Mouse (Mus musculus) kidney, adult 11 months (tissue): ENCODE measurements around the gene Npy4r.

Source experiments
- DNase-seq: peaks from one replicate; pipeline ENCODE4 v3.0.0; 2022

Npy4r gene

GRCm38 (mm10) chr14:34152342-34152741 is at the start of gene Npy4r:
Gene Npy4r, minus strand, starts transcription at chr14:34152489.
- DNase-seq = peak; percentile 57

DNA sequence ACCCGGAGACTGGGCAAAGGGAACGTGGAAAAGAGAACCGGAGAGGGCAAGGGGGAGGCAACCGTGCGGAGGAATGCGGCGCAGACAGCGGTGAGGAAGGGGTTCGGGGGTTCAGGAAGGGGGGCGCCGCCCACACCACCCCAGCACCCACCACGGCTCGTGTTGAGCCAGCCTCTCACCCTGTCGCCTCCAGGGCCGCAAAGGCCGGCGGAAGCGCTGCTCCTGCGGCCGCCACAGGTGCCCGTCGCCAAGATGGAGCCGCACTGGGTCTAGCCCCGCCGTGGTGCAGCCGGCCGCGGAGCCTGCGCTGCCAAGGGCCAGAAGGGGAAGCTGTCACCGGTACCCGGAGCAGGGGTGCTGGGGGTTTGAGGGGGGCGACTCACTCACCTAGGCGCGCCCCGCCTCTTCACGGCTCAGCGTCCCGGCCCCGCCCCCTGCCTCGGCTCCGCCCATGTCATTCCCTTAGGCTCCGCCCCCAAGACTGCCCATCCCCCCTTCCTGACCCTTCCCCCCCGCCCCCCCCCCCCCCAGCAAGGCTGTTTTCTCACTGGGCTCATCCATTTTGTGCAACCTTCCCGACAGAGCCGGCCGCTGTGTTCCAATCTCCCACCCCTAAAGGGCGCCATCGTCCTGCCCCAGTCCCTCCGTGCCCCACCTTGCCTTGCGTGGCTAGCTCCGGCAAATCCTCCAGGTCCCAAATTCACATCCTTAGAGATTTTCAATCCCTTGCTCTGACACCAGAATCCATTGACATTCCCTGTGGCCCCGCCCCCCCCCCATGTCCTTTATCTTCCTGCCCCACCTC is 49.1 kb upstream of the Npy4r start, which contains the start of gene Gprin2:
TSS of gene Gprin2 (minus strand) at position 423 of the 805 bp plus-strand sequence.
- DNase-seq = peak; percentile 17

DNA sequence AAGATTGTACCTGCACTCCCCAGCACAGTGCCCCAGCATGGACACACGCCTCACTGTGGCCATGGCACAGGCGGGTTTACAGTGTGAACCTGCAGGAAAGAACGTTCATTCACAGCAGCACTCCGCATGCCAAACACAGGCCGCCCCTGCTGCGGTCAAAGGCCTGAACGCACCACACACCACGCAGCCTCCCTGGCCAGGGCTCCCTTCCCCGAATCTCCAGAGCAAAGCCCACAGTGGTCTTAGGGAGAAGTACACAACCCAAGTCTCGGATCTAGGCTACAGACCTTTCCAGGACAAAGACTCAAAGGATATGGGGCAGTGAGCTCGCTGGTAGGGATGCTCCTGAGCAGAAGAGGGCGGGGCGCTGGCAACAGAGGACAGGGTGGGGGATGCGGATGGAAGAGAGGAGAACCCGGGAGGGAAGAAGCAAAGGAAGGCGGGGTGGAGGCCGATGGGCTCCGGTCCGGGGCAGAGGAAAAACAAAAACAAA is 48.5 kb upstream of the Npy4r start:
- peak; percentile 10 for DNase-seq

DNA sequence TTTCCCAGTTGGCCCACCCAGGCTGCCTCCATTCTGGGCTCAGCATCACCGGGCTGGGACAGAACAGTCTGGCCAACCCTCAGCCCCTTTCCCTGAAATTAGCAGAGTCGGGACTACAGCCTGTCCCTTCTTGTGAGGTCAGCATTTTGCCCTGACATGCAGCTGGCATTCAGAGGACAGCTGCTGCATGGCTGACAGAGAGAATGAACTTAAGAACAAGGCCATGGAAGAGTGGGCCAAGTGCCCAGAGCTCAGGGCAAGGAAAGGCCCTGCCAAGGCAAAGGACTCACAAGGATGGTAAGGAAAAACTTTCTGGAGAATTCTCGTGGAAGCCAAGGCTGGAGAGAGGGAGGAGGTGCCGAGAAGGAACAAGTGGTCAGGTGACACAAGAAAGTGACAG is 44.4 kb upstream of the Npy4r start:
- peak; percentile 21 for DNase-seq

GRCm38 (mm10) chr14:34195466-34195865 is 43.2 kb upstream of the Npy4r start:
- DNase-seq = no peak

- DNase-seq = no peak
Measured at GRCm38 (mm10) chr14:34193879-34194278, 41.6 kb upstream of the Npy4r start.

GRCm38 (mm10) chr14:34190361-34190760 is 38.1 kb upstream of the Npy4r start:
- DNase-seq = no peak

DNA sequence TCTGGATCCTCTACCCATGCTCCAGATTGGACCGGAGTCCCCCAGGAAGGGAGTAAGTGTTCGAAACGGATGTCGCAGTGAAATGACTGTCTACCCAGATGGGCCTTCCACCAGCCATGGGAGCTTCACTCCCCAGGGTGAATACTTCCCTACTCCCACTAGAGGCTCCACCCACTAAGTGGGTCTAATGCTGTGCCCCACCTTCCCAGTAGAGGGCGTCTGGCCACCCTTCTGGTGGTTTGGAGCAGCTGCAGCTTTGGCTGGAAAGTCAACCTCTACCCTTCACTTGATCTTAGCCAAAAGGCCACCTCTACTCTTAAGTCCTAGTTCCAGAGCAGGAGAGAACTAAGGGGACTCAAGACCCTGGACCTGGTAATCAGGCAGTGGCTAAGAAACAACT is 36.3 kb upstream of the Npy4r start:
- DNase-seq = peak; percentile 50

DNA sequence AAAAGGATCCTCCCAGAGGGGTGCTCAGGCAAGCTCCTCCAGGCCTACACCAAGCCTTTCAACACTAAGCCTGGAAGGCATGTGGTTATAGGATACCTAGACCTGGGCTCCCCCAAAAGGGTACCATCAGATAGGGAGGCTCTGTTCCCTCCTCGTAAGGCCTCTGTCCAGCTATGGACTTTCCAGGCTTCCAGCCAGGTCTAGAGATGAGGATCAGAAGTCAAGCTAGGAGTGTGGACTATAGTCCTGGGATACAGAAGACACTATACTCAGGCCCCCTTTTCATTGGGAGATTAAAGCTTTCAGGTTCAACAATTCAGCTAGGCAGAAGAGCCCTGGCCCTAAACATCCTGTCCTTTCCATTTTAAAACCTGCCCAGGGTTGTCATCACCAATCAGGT is 30.8 kb upstream of the Npy4r start:
- no peak for DNase-seq

GRCm38 (mm10) chr14:34179351-34179750 is 27.1 kb upstream of the Npy4r start:
- DNase-seq = no peak

- DNase-seq = no peak
Measured at GRCm38 (mm10) chr14:34171107-34171506, 18.8 kb upstream of the Npy4r start.

DNA sequence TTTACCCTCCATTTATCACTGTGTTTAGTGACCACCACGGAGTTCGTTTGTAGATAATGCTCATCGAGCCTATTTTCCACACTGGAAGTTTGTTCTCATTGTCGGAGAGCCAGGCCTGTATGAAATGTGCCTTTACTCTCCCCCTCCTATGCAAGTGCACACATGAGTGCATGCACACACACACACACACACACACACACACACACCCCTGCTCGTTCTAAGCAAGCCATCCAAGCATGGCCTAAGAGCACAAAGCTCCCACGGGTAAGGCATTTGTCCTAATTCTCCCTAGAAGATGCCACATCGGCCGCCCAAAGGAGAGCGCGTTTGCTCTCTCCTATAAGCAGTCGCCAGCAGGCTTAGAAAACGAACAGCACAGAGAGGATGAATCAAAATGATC is 3.5 kb upstream of the Npy4r start:
- DNase-seq = no peak

DNA sequence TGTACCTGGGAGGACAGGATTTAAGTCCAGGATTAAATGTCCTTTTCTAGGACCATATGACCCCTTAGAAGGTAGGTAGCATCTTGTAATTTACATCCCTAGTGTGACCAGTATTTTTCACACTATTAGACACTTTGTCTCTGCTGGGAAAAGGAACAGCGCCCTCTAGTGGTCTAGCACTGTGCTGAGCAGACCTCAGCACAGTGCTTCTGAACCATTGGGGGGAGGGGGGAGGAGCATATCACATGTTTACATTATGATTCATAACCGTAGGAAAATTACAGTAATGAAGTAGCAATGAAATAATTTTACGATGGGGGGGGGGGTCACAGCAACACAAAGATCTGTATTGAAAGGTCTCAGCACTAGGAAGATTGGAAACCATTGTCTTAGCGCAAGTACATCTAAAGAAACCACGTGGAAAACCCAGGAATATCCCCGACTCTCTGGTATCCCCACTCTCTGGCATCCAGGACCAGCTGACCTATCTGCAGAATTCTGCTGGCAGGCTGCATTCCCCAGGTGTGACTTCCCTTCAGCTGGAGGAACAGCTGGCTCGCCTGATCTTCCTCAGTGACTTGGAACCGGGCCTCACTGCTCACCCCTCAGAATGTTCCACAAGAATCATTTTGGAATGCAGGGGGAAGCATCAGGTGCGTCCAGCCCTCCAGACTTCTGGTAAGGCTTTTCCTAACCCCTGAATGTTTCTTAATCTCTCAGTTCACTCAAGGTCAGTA is 2.5 kb upstream of the Npy4r start:
- no peak for DNase-seq

- DNase-seq = no peak
Measured at GRCm38 (mm10) chr14:34142915-34143314, 9.4 kb downstream of the Npy4r start.

DNA sequence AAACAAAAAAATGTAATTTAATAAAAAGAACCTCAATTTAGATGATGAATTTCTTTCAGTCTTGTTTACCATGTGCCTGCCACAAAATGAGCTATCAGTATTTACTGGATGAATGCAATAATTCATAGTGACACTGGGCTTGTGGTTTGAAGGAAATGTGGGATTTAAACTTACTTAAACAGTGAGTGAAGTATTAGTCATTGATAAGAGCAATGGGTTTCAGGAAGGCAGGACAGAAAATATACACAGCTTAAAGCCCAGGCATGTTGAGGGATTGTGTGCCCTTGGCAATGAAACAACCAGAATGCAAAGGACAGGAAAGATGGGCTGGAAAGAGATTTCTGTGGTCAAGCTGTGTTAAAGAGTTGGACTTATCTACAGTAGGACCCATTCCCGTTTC is 10.0 kb downstream of the Npy4r start:
- no peak for DNase-seq

GRCm38 (mm10) chr14:34139671-34140664 is 12.3 kb downstream of the Npy4r start:
- DNase-seq = no peak

DNA sequence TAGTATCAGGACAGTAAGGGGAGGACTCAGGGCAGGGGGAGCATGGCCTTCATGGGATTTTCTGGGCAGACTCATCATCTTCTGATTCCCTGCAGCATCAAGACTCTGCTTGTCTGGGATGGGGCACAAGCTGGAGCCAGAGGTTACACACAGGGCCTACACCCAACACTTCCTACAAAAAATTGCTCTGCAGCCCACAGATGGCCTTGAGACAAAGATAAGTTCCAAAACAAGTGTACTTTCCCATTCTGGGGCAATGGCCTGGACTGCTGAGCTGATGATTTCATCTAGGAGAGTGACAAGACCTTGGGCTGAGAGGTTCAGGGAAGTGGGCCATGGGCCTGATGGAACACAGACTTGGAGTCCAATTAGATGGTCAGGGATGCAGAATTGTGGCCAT is 16.9 kb downstream of the Npy4r start:
- DNase-seq = no peak

DNA sequence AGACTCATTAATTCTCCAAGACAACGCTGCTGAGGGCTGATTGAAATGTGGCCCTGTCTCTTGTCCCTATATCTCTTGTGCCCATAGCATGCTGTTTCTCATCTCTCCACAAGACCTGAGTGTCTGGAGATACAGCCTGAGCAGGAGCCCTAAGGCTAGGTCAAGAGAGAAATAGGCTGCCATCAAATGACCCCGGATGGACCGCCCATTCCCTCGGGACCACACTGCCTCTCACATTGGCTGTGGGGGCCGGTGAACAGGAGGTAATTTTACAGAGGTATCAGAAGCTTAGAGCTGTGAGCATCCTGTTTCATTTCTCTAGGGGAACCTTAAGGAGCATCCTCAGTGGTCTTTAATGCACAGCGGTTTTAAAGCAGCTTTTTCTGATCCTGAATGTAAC is 21.1 kb downstream of the Npy4r start:
- no peak for DNase-seq

GRCm38 (mm10) chr14:34121691-34122090 is 30.6 kb downstream of the Npy4r start:
- DNase-seq = no peak

DNA sequence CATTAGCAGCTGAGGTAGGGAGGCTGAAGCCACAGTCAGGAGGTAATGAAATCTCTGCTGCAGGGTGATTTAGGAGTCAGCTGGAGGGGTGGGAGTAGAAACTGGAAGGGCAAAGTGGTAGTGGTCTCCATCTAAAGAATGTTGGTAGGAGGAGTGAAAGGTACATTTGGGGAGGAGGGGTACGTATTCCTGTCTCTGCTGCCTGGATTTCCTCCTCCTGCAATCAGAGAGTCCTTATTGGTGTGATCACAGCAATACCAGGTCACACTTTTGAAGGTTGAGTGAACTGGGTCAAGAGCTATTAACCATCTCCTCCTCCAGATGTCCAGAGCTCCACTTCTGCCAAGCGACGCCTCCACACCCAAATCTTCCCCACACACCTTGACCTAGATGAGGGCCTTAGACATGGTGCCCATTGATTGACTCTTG is 31.4 kb downstream of the Npy4r start:
- DNase-seq = no peak

DNA sequence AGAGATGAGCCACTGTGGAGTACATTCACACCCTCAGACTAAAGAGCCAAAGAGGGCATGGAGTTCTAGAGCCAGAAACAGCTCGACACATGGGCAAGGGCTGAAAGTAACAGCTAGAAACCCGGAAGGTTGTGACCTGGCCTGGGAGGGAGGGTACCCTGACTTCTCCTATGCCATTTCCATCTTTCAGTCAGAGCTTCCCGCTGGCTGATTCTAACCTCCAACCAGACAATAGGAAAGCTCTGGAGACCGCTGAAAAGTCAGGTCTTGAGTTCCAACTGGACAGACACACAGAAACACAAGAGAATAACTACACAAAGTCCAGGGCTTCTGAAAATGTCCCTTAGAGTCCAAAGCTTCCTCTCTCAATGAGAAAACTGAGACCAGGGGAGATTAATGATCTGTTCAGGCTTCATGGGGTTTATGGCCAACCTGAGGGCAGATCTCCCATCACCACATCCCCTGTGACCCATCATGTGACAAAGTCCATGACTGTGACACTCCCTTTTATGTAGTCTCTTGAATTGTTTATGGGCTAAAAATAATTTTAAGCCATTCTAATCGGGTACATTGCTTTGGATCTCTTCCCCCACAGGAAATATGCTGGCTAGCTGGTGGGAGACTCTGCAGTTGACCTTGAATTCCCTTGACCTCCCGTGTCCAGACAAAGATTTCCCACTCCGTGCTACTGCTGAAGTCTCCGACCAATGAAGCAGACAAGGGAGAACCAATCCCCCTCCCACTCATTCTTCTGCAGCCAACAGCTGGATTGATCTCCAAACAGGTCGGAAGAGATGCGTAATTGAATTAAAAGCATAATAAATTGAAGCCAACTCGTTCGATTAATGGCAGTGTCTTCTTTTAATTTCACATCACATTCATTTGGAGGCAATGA is 32.0 kb downstream of the Npy4r start:
- DNase-seq = no peak
